Mouse (Mus musculus) lung, postnatal 0 days (tissue): Measurements from ENCODE around the gene Dscaml1.

Source experiments
- CTCF ChIP-seq: IDR thresholded peaks from 2 replicates; pipeline ENCODE4 v1.5.1; 2016; ENCODE audit warnings: antibody characterized with exemption, mild to moderate bottlenecking
- EP300 ChIP-seq: IDR thresholded peaks from 2 replicates; pipeline ENCODE4 v1.6.1; 2016; ENCODE audit warnings: antibody characterized with exemption, mild to moderate bottlenecking, control low read depth

GRCm38 (mm10) chr9:45774088-45774487, 347.7 kb downstream of the Dscaml1 start:
- TF ChIP-seq CTCF (0 out of 2 replicates have a peak, but pooled peaks have one; percentile 12), EP300 (no peak)
